Mouse (Mus musculus) c-Kit-positive CD71-negative TER-119-negative erythroid progenitor cells, embryonic 14.5 days (primary cell): Measurements from ENCODE around the gene Tnip3.

Experiments used
- DNase-seq: peaks from one replicate; pipeline ENCODE4 v3.0.0-alpha.2; 2013; ENCODE audit warnings: low read depth

Tnip3 gene

GRCm38 (mm10) chr6:65525192-65525591 lies at the start of gene Tnip3:
TSS of gene Tnip3 (plus strand) at chr6:65525313.
- DNase-seq: no peak

GRCm38 (mm10) chr6:65498786-65499185 lies 26.3 kb upstream of the Tnip3 start:
- no peak for DNase-seq

GRCm38 (mm10) chr6:65510051-65510669 lies 15.0 kb upstream of the Tnip3 start:
- DNase-seq: peak; percentile 64

GRCm38 (mm10) chr6:65513813-65514212 lies 11.3 kb upstream of the Tnip3 start:
- no peak for DNase-seq

- no peak for DNase-seq
These were observed 8.4 kb upstream of the Tnip3 start for GRCm38 (mm10) chr6:65516759-65517158.

- no peak for DNase-seq
These were observed 4.3 kb upstream of the Tnip3 start for GRCm38 (mm10) chr6:65520821-65521220.

- no peak for DNase-seq
These were observed 2.8 kb downstream of the Tnip3 start for GRCm38 (mm10) chr6:65527892-65528291.

- no peak for DNase-seq
These were observed 6.2 kb downstream of the Tnip3 start for GRCm38 (mm10) chr6:65531232-65531848.

- no peak for DNase-seq
These were observed 8.6 kb downstream of the Tnip3 start for GRCm38 (mm10) chr6:65533687-65534086.

GRCm38 (mm10) chr6:65537327-65537884 lies 12.3 kb downstream of the Tnip3 start:
- no peak for DNase-seq

- DNase-seq: no peak
These were observed 13.0 kb downstream of the Tnip3 start for GRCm38 (mm10) chr6:65538022-65538652.

GRCm38 (mm10) chr6:65538921-65539320 lies 13.8 kb downstream of the Tnip3 start:
- DNase-seq: no peak

GRCm38 (mm10) chr6:65540138-65540537 lies 15.0 kb downstream of the Tnip3 start:
- DNase-seq: no peak

GRCm38 (mm10) chr6:65541094-65541493 lies 16.0 kb downstream of the Tnip3 start:
- no peak for DNase-seq

- DNase-seq: no peak
These were observed 17.3 kb downstream of the Tnip3 start for GRCm38 (mm10) chr6:65542391-65542790.

GRCm38 (mm10) chr6:65542913-65543312 lies 17.8 kb downstream of the Tnip3 start:
- DNase-seq: no peak

GRCm38 (mm10) chr6:65563887-65564656 lies 39.0 kb downstream of the Tnip3 start:
- DNase-seq: no peak

GRCm38 (mm10) chr6:65564657-65565039 lies 39.5 kb downstream of the Tnip3 start:
- no peak for DNase-seq

- DNase-seq: peak; percentile 53
These were observed 44.6 kb downstream of the Tnip3 start for GRCm38 (mm10) chr6:65569741-65570140.

- no peak for DNase-seq
These were observed 53.2 kb downstream of the Tnip3 start for GRCm38 (mm10) chr6:65578151-65578973.

GRCm38 (mm10) chr6:65583029-65583428 lies 57.9 kb downstream of the Tnip3 start:
- no peak for DNase-seq
